Mouse (Mus musculus): ENCODE results near the gene 1110008P14Rik.

GRCm38 (mm10) chr2:32395946-32396621, 14.3 kb upstream of the 1110008P14Rik start:
- TF ChIP-seq POLR2A (IDR thresholded peaks at IDR 0.05; ENCODE audit: low read depth, low read length) (peak; percentile 15), CTCF (IDR thresholded peaks at IDR 0.05; ENCODE audit: extremely low read depth, insufficient read length, insufficient replicate concordance, low read depth, low read length) (no peak)
